Mouse (Mus musculus) hindbrain, embryonic 15.5 days (tissue): Measurements from ENCODE around the gene Gimap8. TPM values are rescaled to one million over a fixed set of nuclear protein-coding genes. Genes with fewer than 3 reads are reported as not detected.

Experiments used
- ATAC-seq: fragments of 200-750 bp; cut with Nextera tagmentation; 2 replicates; pipeline ENCODE4 v1.8.0; 2017; ENCODE audit warnings: low read depth, moderate number of reproducible peaks, moderate TSS enrichment; ENCODE audit not compliant: low FRiP score
- H3K27ac ChIP-seq: fragments of 300-500 bp; sonication (generic); replicated peaks from 2 replicates; pipeline ENCODE4 v1.5.1; 2015; ENCODE audit warnings: mild to moderate bottlenecking, inconsistent platforms
- H3K27me3 ChIP-seq: fragments of 300-500 bp; sonication (generic); 2 replicates; pipeline ENCODE4 v1.6.1; 2015; ENCODE audit warnings: control low read depth, inconsistent platforms
- H3K36me3 ChIP-seq: fragments of 300-500 bp; sonication (generic); 2 replicates; pipeline ENCODE4 v1.6.1; 2015; ENCODE audit warnings: control low read depth, inconsistent platforms
- H3K4me1 ChIP-seq: fragments of 300-500 bp; sonication (generic); replicated peaks from 2 replicates; pipeline ENCODE4 v1.6.1; 2015; ENCODE audit warnings: control low read depth, inconsistent platforms
- H3K4me2 ChIP-seq: fragments of 300-500 bp; sonication (generic); 2 replicates; pipeline ENCODE4 v1.6.1; 2015; ENCODE audit warnings: moderate library complexity, mild to moderate bottlenecking, inconsistent platforms
- H3K4me3 ChIP-seq: fragments of 300-500 bp; sonication (generic); 2 replicates; pipeline ENCODE4 v1.5.1; 2015; ENCODE audit warnings: mild to moderate bottlenecking, inconsistent platforms
- H3K9ac ChIP-seq: fragments of 300-500 bp; sonication (generic); 2 replicates; pipeline ENCODE4 v1.6.1; 2015; ENCODE audit warnings: inconsistent platforms
- H3K9me3 ChIP-seq: fragments of 300-500 bp; sonication (generic); 2 replicates; pipeline ENCODE4 v1.6.1; 2016; ENCODE audit warnings: control low read depth, inconsistent platforms
- WGBS: fragments of 180-500 bp; shearing (Covaris S2); methylation state at CpG from one replicate; pipeline ENCODE4 v1.1.7; 2015; 5-methylcytosine and 5-hydroxymethylcytosine counted together
- polyA plus RNA-seq: library from polyadenylated mRNA; unstranded; fragments of >200 nt; fragmentation: Nextera tagmentation; extraction: Ambion mirVana; gene quantifications from 2 replicates; pipeline ENCODE4 v1.2.1, GENCODE M21; 2015

Gimap8 gene
- polyA plus RNA-seq, 1 experiment from 2014 or later = 0.56 TPM

DNA sequence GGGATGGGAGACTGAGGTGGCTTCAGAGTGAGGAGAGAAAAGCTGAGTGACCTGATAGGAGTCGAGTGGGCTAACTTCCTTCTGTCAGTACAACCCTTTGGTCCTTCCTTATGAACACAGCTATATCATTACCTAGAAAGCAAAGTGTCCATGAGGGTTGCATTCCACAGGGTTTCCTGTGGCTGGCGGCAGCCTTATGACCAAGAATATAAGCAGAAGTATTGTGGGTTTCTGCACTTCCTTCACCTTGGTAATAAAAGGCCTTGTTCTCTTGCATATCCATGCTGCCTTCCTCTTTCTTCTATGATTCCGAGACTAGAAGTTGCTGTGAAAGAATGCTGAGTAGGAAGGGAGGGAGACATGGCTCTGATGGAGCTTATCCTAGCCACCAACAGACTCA, 51.9 kb downstream of the Gimap8 start:
- H3K36me3 ChIP-seq = no peaks in the 10 kb centered on the region
- H3K4me3 ChIP-seq = no peak overlapping the region
- no peak for ATAC-seq
- no peak overlapping the region for H3K27ac ChIP-seq
- H3K4me1 ChIP-seq = no peaks in the 10 kb centered on the region
- H3K27me3 ChIP-seq = no peaks in the 10 kb centered on the region
- 88% methylated on average over 3 of the region's 3 CpGs for WGBS
- no peaks in the 10 kb centered on the region for H3K9me3 ChIP-seq
- no peak overlapping the region for H3K9ac ChIP-seq
- H3K4me2 ChIP-seq = no peak overlapping the region

DNA sequence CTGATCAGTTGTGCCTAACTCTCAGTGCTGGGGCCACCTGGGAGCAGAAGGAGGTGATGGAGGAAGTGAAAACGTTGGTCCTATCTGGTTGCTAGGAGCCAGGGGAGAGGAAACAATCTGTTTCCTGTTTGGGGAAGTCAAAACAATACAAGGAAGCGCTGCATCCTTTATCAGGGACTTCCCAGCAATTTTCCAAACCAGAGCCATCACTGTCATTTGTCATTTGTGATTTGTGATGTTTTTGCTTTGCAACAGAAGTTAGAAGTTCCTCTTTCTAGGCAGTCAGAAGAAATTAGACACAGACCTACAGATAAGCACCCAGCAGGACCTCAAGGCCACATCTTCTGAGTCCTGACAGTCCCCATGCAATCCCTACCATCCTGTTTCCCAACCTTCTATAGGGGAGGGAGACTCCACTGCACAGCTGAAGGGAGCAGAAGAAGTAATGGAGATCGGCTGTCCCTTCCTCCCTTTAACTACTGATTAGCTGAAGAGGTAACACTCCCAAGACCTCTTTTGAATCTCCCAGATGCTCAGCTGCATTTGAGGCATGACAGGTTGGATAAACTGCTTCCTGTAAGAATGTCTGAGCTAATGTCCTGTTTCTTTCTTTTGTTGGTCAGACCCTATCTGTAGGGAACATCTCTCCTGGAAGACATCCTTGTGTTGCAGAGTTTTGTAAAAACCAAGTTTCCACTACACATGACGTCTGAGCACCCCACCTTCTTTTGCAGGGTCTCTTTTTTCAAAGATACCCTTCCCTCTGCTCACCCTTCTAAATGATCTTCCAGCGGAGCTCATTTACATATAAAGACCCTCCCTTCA, 53.4 kb downstream of the Gimap8 start:
- Histone ChIP-seq H3K27ac (no peak overlapping the region), H3K4me3 (no peak overlapping the region), H3K4me1 (no peaks in the 10 kb centered on the region), H3K9me3 (no peaks in the 10 kb centered on the region), H3K36me3 (no peaks in the 10 kb centered on the region), H3K4me2 (no peak overlapping the region), H3K27me3 (no peaks in the 10 kb centered on the region), H3K9ac (no peak overlapping the region)
- no peak for ATAC-seq
- WGBS = 63% methylated on average over 5 of the region's 5 CpGs

DNA sequence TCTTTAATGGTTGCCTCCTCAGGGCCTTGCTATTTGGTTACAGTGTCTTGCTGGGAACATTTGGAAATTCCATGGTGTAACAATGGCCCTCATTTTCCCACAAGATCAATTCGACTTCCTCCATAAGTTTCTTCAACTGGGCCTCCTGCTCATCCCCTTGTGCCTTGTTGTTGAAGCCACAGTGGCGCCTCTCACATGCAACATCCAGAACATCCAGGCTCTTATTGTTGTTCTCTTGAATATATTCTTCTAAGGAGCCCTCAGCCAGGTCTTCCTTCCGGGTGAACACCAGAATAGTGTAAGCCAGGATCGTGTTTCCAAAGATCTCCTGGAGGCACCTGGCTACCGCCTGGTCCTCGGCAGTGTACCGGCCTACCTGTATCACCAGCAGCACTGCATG, 55.1 kb downstream of the Gimap8 start:
- Histone ChIP-seq H3K9me3 (no peaks in the 10 kb centered on the region), H3K4me2 (no peak overlapping the region), H3K4me3 (no peak overlapping the region), H3K36me3 (no peaks in the 10 kb centered on the region), H3K27ac (no peak overlapping the region), H3K4me1 (no peaks in the 10 kb centered on the region), H3K27me3 (no peaks in the 10 kb centered on the region), H3K9ac (no peak overlapping the region)
- 87% methylated on average over 7 of the region's 7 CpGs for WGBS
- ATAC-seq = no peak

DNA sequence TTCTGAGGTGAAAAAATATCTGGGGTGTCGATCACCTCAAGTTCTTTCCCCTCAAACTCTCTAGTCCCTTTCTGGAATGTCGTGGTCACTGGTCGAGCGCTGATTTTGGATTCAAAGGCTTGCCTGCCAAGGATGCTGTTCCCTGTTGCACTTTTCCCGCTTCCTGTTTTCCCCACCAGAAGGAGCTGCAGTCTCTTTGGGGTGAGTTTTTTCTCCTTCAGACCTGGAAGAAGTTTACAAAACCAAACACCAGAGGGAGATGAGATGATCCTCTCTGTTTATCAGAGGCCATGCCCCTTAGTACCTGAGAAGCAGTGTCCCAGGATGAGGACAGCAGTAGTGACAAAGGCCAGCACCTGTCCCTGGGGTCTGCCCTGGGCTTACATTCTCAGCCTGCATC, 55.6 kb downstream of the Gimap8 start:
- no peak for ATAC-seq
- Histone ChIP-seq H3K4me1 (no peaks in the 10 kb centered on the region), H3K36me3 (no peaks in the 10 kb centered on the region), H3K9ac (no peak overlapping the region), H3K4me2 (no peak overlapping the region), H3K27ac (no peak overlapping the region), H3K27me3 (no peaks in the 10 kb centered on the region), H3K4me3 (no peak overlapping the region), H3K9me3 (no peaks in the 10 kb centered on the region)
- WGBS = 75% methylated on average over 5 of the region's 5 CpGs

DNA sequence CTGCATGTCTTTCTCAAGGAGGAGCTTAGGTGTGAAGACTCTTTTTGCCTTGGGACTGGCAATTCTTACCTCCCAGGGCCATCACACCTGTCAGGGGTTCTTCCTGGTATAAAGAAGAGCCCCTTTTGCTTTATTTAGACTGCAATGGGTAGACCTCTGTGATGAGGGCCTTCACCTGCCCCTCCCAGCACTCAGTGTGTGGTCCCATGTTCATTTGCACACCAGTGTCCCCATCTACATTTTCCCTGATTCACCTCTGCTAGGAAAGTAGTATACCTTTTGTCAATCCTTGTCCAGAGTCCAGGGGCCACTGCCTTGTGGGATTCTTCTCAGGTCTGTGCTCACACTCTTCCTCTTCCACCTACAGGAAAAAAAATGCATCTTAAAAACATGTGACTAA, 57.1 kb downstream of the Gimap8 start:
- Histone ChIP-seq H3K9ac (no peak overlapping the region), H3K4me1 (no peaks in the 10 kb centered on the region), H3K27ac (no peak overlapping the region), H3K4me2 (no peak overlapping the region), H3K27me3 (no peaks in the 10 kb centered on the region), H3K9me3 (no peaks in the 10 kb centered on the region), H3K36me3 (no peaks in the 10 kb centered on the region), H3K4me3 (no peak overlapping the region)
- ATAC-seq = no peak

DNA sequence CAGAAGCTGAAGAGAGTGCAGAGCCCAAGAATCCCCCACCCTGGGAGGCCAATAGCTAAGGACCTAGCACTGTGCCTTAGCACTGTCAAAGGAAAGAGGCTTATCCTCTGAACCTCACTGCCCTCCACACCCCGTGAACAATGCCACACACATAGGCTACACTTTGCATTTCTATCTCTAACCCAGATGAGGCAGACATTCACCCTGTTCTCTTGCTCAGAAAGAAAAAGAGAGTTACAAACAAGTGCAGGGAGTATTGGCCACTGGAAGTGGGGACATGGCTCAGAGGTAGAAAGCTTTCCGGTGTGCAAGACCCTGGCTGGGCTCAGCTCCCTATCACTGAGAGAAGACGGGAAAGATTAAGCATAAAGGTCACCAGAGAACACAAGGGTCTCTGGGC, 59.1 kb downstream of the Gimap8 start:
- 68% methylated on average over 3 of the region's 3 CpGs for WGBS
- Histone ChIP-seq H3K27ac (no peak overlapping the region), H3K4me3 (no peak overlapping the region), H3K9me3 (no peaks in the 10 kb centered on the region), H3K27me3 (no peaks in the 10 kb centered on the region), H3K4me2 (no peak overlapping the region), H3K36me3 (no peaks in the 10 kb centered on the region), H3K9ac (no peak overlapping the region), H3K4me1 (no peaks in the 10 kb centered on the region)
- ATAC-seq = no peak

Other genes starting within 250 kb of the Gimap8 start
- gene Zfp467, start 201.4 kb upstream of the Gimap8 start, polyA plus RNA-seq = 27.8 and 30.7 TPM in 2 replicates
- gene Sspo, start 199.0 kb upstream of the Gimap8 start, polyA plus RNA-seq = 0.22 and 0.78 TPM in 2 replicates
- gene Atp6v0e2, start 109.6 kb upstream of the Gimap8 start, polyA plus RNA-seq = 296 and 311 TPM in 2 replicates
- 24.8 and 29.2 TPM in 2 replicates for gene Lrrc61, start 92.4 kb upstream of the Gimap8 start, polyA plus RNA-seq
- gene Rarres2, start 74.4 kb upstream of the Gimap8 start, polyA plus RNA-seq = 5.1 and 7.6 TPM in 2 replicates
- not detected in 2 replicates for gene Gm45021, start 57.6 kb upstream of the Gimap8 start, polyA plus RNA-seq
- gene Repin1, start 53.4 kb upstream of the Gimap8 start, polyA plus RNA-seq = 44.3 and 46.1 TPM in 2 replicates
- gene Gm44965, start 53.3 kb upstream of the Gimap8 start, polyA plus RNA-seq = 1.0 TPM in 1 of 2 replicates, not detected in the other
- gene Zfp775, start 45.2 kb upstream of the Gimap8 start, polyA plus RNA-seq = 13.5 and 14.5 TPM in 2 replicates
- gene AI854703, start 20.5 kb upstream of the Gimap8 start, polyA plus RNA-seq = 26.4 and 27.1 TPM in 2 replicates
- 1.6 and 1.7 TPM in 2 replicates for gene Gimap9, start 28.9 kb downstream of the Gimap8 start, polyA plus RNA-seq
- gene Gimap4, start 37.3 kb downstream of the Gimap8 start, polyA plus RNA-seq = 1.1 and 1.4 TPM in 2 replicates
- gene Gimap6, start 61.0 kb downstream of the Gimap8 start, polyA plus RNA-seq = 7.5 and 7.9 TPM in 2 replicates
- gene Gm28053, start 71.4 kb downstream of the Gimap8 start, polyA plus RNA-seq = 0.66 and 1.1 TPM in 2 replicates
- not detected in 2 replicates for gene Gimap7, start 71.4 kb downstream of the Gimap8 start, polyA plus RNA-seq
- 6.5 and 6.7 TPM in 2 replicates for gene Gimap1, start 91.8 kb downstream of the Gimap8 start, polyA plus RNA-seq
- gene Gimap5, start 99.0 kb downstream of the Gimap8 start, polyA plus RNA-seq = 1.2 and 2.3 TPM in 2 replicates
- not detected in 2 replicates for gene Gimap3, start 123.6 kb downstream of the Gimap8 start, polyA plus RNA-seq
- 23.0 and 27.2 TPM in 2 replicates for gene Tmem176a, start 193.7 kb downstream of the Gimap8 start, polyA plus RNA-seq
- 111 and 139 TPM in 2 replicates for gene Tmem176b, start 194.3 kb downstream of the Gimap8 start, polyA plus RNA-seq
- not detected in 2 replicates for gene Aoc1, start 225.7 kb downstream of the Gimap8 start, polyA plus RNA-seq